Mouse (Mus musculus): ENCODE results near the gene Hps3. TPM values are rescaled to one million over a fixed set of nuclear protein-coding genes. Genes with fewer than 3 reads are reported as not detected.
"Not testable (repeated sequence)": the region's sequence is repeated elsewhere in the genome, so short reads cannot be mapped to it uniquely, and the experiment has no call there.

The Hps3 gene
- polyA plus RNA-seq, 1 experiment from 2014 or later: 15.1 TPM

DNA sequence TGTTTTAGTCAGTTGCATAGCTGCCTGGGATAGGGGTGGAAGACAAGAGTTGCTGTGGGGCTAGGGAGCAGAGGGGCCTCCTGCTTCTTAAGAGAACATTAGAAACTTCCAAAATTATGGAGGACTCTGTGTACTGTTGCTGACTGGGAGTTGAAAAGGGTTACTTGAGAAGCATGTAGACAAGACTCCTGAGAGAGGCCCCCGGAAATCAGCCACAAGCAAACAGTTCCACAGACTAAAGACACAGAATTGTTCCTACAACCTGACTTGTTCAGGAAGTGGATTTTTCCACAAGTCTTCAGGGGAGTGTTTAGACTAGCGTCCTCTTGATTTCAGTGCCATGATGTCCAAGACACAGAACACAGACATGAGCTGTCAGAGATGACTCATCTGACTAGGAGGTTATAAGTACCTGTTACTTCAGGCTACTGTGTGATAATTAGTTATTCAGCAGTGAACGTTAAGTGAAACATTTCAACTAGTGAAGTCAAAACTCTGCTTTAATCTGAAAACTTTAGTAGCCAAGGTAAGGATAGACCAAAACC, 74.5 kb downstream of the Hps3 start:
- Histone ChIP-seq H3K9ac (replicated peaks; ENCODE audit: low read depth, low read length) (no peak overlapping the region), H3K27me3 (replicated peaks; ENCODE audit: control insufficient read depth, insufficient read depth, low read length) (no peaks in the 10 kb centered on the region), H3K4me1 (replicated peaks; ENCODE audit: control insufficient read depth, insufficient read depth, low read length) (no peaks in the 10 kb centered on the region), H3K36me3 (ENCODE audit: control insufficient read depth, insufficient read depth) (no peaks in the 10 kb centered on the region), H3K9me3 (ENCODE audit: control insufficient read depth, low read length) (no peaks in the 10 kb centered on the region), H3K4me3 (replicated peaks; ENCODE audit: low read length) (no peak overlapping the region), H3K4me2 (ENCODE audit: low read length) (no peak overlapping the region), H3K27ac (ENCODE audit: low read length) (no peak overlapping the region)
- 71% methylated on average over 3 of the region's 3 CpGs for WGBS
- ATAC-seq: no peak

DNA sequence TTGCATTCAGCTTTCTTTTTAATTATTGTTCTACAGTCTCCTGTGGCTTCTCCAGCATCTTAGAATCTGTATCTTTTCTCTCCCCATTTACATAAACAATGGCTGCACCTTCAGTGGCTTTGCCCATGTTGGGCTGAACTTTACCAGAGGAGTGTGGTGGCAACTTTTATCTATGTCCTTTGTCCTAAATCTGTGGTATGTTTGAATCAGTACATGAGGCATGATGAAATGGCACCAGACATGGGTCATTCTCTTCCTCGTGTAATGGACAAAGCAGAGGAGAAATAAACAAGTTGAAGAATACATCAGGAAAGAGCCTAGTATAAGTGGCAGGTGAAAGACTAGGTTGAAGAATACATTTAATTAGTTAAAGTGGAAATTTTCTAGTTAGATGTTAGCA, 76.1 kb downstream of the Hps3 start:
- no peak overlapping the region for H3K4me2 ChIP-seq (ENCODE audit: low read length)
- no peak for ATAC-seq
- no peaks in the 10 kb centered on the region for H3K4me1 ChIP-seq (replicated peaks; ENCODE audit: control insufficient read depth, insufficient read depth, low read length)
- H3K9me3 ChIP-seq (ENCODE audit: control insufficient read depth, low read length): no peaks in the 10 kb centered on the region
- 86% methylated on average over 1 of the region's 1 CpGs for WGBS
- H3K27me3 ChIP-seq (replicated peaks; ENCODE audit: control insufficient read depth, insufficient read depth, low read length): no peaks in the 10 kb centered on the region
- H3K9ac ChIP-seq (replicated peaks; ENCODE audit: low read depth, low read length): no peak overlapping the region
- H3K36me3 ChIP-seq (ENCODE audit: control insufficient read depth, insufficient read depth): no peaks in the 10 kb centered on the region
- H3K27ac ChIP-seq (ENCODE audit: low read length): no peak overlapping the region
- no peak overlapping the region for H3K4me3 ChIP-seq (replicated peaks; ENCODE audit: low read length)

DNA sequence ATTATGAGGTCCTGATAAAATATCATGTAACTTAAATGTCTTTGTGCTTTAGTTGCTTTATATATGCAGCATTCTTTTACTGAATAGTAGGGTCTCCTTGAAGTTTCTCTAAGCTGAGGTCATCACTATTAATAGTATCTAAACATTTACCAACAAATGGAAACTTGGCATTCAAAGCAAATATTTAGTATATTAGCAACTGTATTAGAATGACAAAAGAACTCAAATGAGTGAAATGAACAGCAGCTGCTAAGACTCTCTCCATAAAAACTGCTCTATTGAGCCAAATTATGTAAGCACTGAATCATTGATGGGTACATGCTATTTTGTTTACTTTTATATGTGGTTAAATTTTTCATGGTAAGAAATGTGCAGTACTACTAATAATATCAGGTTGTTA, 77.1 kb downstream of the Hps3 start:
- Histone ChIP-seq H3K4me3 (replicated peaks; ENCODE audit: low read length) (no peak overlapping the region), H3K4me1 (replicated peaks; ENCODE audit: control insufficient read depth, insufficient read depth, low read length) (no peaks in the 10 kb centered on the region), H3K4me2 (ENCODE audit: low read length) (no peak overlapping the region)

DNA sequence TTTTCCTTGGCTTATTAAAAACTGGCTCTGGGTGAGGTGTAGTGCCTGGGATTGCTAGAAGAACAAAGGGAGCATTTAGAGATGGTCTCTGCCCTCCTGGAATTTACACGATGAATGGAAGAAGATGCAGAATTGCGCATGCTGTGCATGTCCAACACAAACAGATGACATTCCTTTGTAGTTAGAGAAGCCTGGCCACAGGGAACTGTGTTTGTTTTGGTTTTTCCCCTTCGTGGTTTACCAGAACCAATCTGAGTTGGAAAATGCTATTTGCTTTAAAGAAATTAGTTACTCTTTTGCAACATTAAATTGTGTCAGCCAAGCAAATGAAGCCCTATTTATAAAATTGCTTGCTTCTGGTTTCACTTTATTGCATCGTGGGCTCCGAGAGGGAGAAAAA, 78.2 kb downstream of the Hps3 start, which contains the start of gene Cp:
Gene Cp, plus strand, starts transcription at position 170 of the 400 bp plus-strand sequence.
- Histone ChIP-seq H3K4me2 (ENCODE audit: low read length) (no peak within 1 kb of the TSS), H3K36me3 (ENCODE audit: control insufficient read depth, insufficient read depth) (no peaks in the 10 kb centered on the region), H3K4me3 (replicated peaks; ENCODE audit: low read length) (no peak within 1 kb of the TSS), H3K9me3 (ENCODE audit: control insufficient read depth, low read length) (no peaks in the 10 kb centered on the region), H3K27ac (ENCODE audit: low read length) (no peak within 1 kb of the TSS), H3K9ac (replicated peaks; ENCODE audit: low read depth, low read length) (no peak within 1 kb of the TSS), H3K4me1 (replicated peaks; ENCODE audit: control insufficient read depth, insufficient read depth, low read length) (no peaks in the 10 kb centered on the region), H3K27me3 (replicated peaks; ENCODE audit: control insufficient read depth, insufficient read depth, low read length) (no peaks in the 10 kb centered on the region)
- ATAC-seq: no peak
- 28% methylated on average over 5 of the region's 5 CpGs for WGBS

More for the DNA sequence above, 77.1 kb downstream of the Hps3 start:
- no peak for ATAC-seq
- Histone ChIP-seq H3K36me3 (ENCODE audit: control insufficient read depth, insufficient read depth) (no peaks in the 10 kb centered on the region), H3K9me3 (ENCODE audit: control insufficient read depth, low read length) (no peaks in the 10 kb centered on the region), H3K27ac (ENCODE audit: low read length) (no peak overlapping the region), H3K9ac (replicated peaks; ENCODE audit: low read depth, low read length) (no peak overlapping the region), H3K27me3 (replicated peaks; ENCODE audit: control insufficient read depth, insufficient read depth, low read length) (no peaks in the 10 kb centered on the region)

DNA sequence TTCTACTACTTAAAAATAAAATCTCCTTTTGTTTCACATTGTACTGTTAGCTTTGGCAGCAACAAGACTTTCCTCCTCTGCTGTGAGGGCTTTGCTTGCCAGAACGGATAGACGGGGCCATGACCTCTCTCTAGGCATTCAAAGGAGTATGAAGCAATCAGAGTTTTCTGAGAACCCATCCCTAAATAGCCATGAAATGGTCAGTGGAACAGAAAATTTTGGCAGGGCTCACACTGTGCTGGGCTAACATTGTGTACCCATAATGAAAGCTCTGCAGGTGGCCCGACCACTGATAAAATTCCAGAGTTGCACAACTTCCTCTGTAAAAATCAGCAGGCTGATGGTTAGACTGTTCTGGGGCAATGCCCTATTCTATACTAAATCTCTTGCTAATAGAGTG, 81.2 kb downstream of the Hps3 start:
- ATAC-seq: peak; percentile 96
- no peak overlapping the region for H3K4me3 ChIP-seq (replicated peaks; ENCODE audit: low read length)
- H3K36me3 ChIP-seq (ENCODE audit: control insufficient read depth, insufficient read depth): no peaks in the 10 kb centered on the region
- no peak overlapping the region for H3K4me2 ChIP-seq (ENCODE audit: low read length)
- 3% methylated on average over 3 of the region's 3 CpGs for WGBS
- H3K9ac ChIP-seq (replicated peaks; ENCODE audit: low read depth, low read length): no peak overlapping the region
- no peaks in the 10 kb centered on the region for H3K4me1 ChIP-seq (replicated peaks; ENCODE audit: control insufficient read depth, insufficient read depth, low read length)
- no peaks in the 10 kb centered on the region for H3K9me3 ChIP-seq (ENCODE audit: control insufficient read depth, low read length)
- no peaks in the 10 kb centered on the region for H3K27me3 ChIP-seq (replicated peaks; ENCODE audit: control insufficient read depth, insufficient read depth, low read length)
- H3K27ac ChIP-seq (ENCODE audit: low read length): no peak overlapping the region

DNA sequence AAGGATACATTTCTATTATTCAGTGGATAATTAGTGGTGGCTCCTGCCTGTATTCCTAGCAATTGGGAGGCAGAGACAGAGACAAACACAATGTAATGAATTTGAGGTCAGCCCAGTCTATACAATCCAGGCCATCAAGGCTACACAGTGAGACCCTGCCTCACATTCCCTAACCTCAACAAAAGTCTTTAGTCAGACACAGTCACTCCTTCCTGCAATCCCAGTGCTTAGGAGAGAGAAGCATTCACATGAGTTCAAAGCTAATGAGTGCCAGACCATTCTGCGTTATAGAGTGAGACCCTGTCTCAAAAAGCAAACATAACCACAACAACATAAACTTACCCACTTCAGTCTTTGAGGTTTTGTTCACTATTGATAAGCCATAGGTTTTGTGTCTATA, 81.7 kb downstream of the Hps3 start:
- 6% methylated on average over 1 of the region's 1 CpGs for WGBS
- no peak overlapping the region for H3K4me2 ChIP-seq (ENCODE audit: low read length)
- no peak overlapping the region for H3K9ac ChIP-seq (replicated peaks; ENCODE audit: low read depth, low read length)
- no peaks in the 10 kb centered on the region for H3K36me3 ChIP-seq (ENCODE audit: control insufficient read depth, insufficient read depth)
- no peaks in the 10 kb centered on the region for H3K4me1 ChIP-seq (replicated peaks; ENCODE audit: control insufficient read depth, insufficient read depth, low read length)
- H3K9me3 ChIP-seq (ENCODE audit: control insufficient read depth, low read length): no peaks in the 10 kb centered on the region
- no peak overlapping the region for H3K27ac ChIP-seq (ENCODE audit: low read length)
- no peak overlapping the region for H3K4me3 ChIP-seq (replicated peaks; ENCODE audit: low read length)
- peak; percentile 69 for ATAC-seq
- no peaks in the 10 kb centered on the region for H3K27me3 ChIP-seq (replicated peaks; ENCODE audit: control insufficient read depth, insufficient read depth, low read length)

DNA sequence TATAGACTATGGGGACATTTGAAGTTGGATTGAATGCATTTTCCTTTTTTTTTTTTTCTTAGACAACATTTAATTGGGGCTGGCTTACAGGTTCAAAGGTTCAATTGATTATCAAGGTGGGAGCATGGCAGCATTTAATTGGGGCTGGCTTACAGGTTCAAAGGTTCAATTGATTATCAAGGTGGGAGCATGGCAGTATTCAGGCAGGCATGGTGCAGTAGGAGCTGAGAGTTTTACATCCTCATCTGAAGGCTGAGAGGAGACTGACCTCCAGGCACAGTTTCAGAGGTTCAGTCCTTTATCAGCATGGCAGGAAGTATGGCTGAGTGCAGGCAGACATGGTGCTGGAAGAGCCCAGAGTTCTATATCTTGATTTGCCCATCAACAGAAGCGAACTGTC, 85.7 kb downstream of the Hps3 start:
- not testable (repeated sequence) for H3K4me1 ChIP-seq (replicated peaks; ENCODE audit: control insufficient read depth, insufficient read depth, low read length); H3K27ac ChIP-seq (ENCODE audit: low read length); H3K9me3 ChIP-seq (ENCODE audit: control insufficient read depth, low read length); ATAC-seq; H3K36me3 ChIP-seq (ENCODE audit: control insufficient read depth, insufficient read depth); H3K27me3 ChIP-seq (replicated peaks; ENCODE audit: control insufficient read depth, insufficient read depth, low read length); H3K9ac ChIP-seq (replicated peaks; ENCODE audit: low read depth, low read length); H3K4me2 ChIP-seq (ENCODE audit: low read length); H3K4me3 ChIP-seq (replicated peaks; ENCODE audit: low read length)
- 97% methylated on average over 1 of the region's 1 CpGs for WGBS

DNA sequence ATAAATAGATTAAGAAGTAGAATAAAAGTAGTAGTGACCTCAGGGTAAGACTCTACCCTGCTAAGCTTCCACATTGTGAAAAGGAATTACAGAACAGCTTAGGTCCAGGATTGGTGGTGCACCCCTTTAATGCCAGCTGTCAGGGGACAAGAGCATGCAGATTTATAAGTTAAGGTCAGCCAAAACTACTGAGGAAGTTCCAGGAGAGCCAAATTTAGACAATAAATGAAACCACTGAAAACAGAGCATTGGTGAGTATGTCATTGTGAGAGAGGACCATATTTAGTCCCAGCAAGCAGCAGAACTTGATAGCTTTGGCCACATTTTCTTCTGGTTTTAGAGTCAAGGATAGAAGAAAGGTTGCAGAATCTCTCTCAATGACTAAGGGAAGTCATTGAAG, 86.6 kb downstream of the Hps3 start:
- Histone ChIP-seq H3K9ac (replicated peaks; ENCODE audit: low read depth, low read length) (no peak overlapping the region), H3K36me3 (ENCODE audit: control insufficient read depth, insufficient read depth) (no peaks in the 10 kb centered on the region), H3K27ac (ENCODE audit: low read length) (no peak overlapping the region), H3K9me3 (ENCODE audit: control insufficient read depth, low read length) (no peaks in the 10 kb centered on the region), H3K4me2 (ENCODE audit: low read length) (no peak overlapping the region), H3K27me3 (replicated peaks; ENCODE audit: control insufficient read depth, insufficient read depth, low read length) (no peaks in the 10 kb centered on the region), H3K4me1 (replicated peaks; ENCODE audit: control insufficient read depth, insufficient read depth, low read length) (no peaks in the 10 kb centered on the region), H3K4me3 (replicated peaks; ENCODE audit: low read length) (no peak overlapping the region)
- no peak for ATAC-seq
